Mouse (Mus musculus) layer of hippocampus, adult 8-10 months (tissue): ENCODE results near the gene Sema4c. TPM values are rescaled to one million over a fixed set of nuclear protein-coding genes. Genes with fewer than 3 reads are reported as not detected.
"Not testable (repeated sequence)": the region's sequence is repeated elsewhere in the genome, so short reads cannot be mapped to it uniquely, and the experiment has no call there.

Source experiments
- DNase-seq, 2 experiments: peaks; one replicate each; pipeline ENCODE4 v3.0.0; 2022; ENCODE audit warnings: low spot score in 2 of 2
- total RNA-seq, 4 experiments: library from RNA; stranded (reverse); gene quantifications; 2 replicates each; pipeline ENCODE4 v1.2.4; 2022

Gene Sema4c
- total RNA-seq, 4 experiments from 2014 or later = 13.8 to 18.3 (median 15.1) TPM

DNA sequence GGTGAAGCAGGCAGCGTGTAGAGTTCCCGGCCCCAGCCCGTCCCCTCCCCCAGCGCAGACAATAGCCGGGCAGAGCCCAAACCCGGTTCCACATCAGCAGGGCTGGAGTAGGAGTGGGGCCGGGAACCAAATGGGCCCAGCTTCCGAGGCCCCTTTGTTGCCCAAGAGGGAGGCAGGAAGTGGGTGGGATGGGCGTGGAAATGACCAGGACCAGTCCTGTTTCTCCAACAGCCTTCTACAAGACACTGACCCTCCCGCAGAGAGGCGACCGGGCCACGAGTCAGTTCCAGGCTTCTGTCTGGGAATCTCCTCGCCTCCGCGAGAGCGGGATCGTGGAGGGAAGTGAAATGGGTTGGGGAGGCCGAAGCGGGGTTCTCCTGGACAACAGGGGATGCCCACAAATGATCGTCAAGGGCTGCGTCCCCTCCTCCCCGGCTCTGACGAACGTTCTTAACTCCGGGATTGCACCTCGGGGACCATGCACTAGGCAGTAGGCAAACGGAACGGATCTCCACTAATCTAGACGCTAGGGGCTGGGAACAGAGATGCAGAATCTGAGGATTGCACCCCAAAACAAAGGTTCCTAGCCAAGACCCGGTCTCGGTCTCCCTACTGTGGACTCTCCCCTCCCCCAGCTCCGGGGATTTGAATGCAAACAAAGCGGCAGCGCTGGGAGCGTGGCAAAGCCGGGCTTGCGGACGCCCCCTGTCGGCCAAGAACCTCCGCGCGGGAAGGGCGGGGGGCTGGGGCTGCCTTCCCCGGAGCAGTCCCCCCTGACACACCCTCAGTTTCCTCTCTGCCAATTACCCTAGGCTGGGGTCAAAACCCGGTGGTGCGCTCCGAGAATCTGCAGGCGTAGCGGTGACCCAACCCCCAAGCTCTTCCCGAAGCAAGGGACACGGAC is 1.3 kb downstream of the Sema4c start:
- peak; percentile 80 to 88 for DNase-seq

DNA sequence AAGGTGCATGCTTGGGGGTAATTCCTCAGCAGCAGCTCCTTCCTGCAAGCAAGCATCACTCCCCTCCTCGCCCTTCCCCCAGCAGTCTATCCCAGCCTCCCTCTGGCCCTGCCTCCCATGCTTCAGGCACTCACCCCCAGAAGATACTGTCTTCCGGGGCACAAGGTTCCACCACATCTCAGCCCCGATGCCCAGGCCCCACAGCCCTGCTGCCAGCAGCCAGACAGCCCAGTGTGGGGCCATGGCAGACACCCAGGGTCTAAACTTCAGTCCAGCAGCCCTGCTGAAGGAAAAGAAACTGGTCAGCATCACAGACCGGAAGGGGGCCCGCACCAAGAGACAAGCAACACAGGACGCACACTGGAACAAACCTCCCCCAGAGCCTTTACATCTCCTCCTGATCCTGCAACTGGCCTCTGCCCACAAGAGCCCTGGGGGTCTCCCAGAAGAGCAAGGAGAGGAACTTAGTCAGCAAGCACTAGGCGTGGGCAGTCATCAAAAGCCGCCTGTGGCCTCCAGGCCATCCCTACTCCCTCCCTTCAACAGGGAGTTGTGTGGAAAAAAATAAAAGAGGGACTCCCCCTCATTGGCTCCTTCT is 2.3 kb downstream of the Sema4c start:
- DNase-seq = no peak

DNA sequence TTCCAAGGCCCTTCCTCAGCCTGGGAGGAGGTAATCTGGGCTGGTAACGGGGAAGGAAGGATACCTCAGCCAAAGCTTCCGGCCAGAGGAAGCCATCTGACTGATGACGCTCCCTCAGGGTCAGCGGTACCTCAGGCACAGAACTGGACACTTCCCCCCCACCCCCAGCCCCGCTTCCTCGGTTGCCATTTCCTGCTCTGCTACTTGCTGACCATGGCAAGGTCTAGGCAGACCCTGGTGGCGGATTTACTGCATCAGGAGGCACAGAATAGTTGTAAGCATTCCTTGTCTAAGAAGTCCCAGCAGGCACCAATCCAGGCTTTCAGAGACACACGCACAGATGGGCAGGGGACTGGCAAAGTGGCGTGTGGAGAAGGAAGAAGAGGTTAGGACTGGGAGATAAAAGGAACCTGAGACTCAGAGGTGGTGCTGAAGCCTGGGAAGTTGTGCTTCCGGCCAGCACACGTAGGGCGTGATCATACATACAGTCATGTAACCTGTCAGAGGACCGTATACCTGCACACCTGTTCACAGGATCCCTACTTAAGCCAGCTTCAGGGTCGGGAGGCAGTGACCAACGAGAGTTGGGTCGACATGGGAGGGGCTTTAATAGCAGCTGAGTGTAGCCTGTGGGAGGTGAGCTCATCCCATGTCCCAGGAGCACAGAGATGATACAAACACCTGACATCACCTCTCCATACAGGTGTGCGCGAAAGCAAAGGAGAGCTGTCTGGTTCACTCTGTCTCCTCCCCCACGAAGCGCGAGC is 3.3 kb downstream of the Sema4c start:
- no peak for DNase-seq

DNA sequence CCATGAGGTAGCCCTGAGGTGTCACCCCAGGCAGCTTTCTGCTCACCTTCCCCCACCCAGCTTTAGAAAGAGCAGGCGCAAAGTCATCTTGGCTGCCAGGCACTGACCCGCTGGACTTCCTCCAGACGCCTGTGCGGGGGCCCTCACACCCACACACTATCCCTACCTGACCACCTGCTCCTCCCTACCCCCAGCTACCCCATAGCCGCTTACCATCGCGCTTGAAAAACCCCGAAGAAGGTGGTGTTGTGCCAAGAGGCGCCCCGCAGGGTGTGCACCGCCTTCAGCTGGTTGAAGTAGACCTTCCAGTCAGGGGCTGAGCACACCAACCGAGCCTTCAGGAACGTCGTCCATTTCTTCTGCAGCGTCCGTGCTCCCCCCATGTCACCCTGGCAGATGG is 5.6 kb downstream of the Sema4c start:
- no peak for DNase-seq

DNA sequence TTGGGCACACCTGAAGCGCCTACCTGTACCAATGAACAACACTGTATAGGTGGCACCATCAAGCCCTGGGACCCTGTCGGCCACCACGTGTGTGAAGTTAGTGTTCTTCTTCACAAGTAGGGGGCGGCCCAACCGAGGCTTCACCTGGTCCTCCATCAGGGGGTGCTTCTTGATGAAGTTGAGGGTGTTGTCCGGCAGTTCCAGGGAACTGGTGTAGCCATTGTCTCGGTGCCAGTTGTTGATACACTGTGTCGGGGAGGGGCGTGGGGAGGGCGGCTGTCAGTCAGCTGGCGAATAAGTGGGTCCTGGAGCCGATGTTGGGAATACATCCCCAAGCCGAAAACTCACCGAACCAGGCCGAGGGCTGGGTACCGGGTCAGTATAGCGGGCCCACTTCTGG is 6.2 kb downstream of the Sema4c start:
- no peak for DNase-seq

DNA sequence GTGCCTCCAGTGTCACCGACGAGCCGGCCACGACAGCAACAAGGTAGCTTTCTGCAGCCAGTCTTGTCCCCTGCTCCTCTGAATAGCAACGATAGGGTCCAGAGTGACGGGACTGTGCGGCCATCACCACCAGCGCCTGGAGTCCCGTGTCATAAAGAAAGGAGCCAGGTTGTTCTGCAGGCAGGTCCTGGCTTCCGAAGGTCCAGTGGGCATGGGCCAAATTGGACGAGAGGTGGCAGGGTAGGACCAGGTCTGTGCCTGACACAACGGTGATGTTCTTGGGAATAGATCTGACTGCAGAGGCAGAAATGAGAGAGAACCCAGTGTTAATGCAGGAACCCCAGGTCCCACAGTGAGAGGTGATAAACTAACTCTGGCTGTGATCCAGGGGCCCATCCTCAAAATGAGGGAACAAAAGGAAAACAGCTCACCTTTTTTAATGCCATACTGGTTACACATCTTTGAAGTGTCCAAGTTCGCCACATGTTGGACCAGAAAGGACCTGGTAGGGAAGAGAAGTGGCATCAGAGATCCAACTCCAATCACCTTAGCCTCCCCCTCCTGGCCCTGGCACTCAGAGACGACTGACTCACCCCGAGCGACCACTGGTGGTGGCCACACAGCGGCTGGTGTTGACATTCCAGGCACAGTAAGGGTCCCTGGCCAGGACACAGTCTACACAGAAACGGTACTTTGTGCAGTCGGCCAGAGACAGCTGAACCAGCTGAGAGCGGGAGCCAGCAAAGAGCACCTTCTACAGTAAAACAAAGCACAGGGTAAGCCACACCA is 7.9 kb downstream of the Sema4c start:
- DNase-seq = no peak

DNA sequence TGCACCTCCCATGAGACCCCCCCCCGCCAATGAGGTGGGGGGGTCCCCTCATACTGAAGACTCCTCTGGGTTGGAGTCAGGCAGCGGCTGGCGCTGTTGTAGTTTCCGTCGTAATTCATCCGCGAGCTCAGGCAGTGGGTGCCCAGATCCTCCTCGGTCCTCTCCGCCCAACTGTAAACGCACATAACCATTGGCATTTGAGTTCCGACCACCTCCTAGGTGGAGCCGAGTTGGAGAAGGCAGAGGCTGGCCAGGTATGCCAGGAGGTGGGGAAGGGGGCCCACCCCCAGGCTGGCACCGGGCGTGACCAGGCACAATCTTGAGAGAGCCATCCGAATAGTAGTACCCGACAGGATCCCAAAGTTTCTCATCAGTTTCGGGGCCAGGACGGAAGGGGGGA is 8.7 kb downstream of the Sema4c start:
- no peak for DNase-seq

DNA sequence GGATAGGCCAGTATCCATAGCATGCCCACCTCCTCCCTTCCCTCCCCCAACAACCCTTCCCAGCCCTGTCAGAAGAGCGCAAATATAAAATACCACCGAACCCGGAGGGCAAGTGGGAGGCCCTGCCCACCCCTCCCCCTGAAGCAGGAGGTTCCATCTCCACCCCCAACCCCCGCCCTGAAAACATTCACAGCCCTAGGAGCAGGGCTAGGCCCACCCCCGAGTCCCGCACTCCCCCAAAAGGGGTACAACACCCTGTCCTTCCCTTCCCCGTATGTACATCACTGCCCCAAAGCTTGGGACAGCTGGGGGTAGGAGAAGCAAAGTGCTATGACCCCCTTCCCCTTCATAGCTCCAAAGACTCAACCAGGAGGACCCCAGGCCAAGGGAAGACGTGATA is 9.4 kb downstream of the Sema4c start:
- no peak for DNase-seq

DNA sequence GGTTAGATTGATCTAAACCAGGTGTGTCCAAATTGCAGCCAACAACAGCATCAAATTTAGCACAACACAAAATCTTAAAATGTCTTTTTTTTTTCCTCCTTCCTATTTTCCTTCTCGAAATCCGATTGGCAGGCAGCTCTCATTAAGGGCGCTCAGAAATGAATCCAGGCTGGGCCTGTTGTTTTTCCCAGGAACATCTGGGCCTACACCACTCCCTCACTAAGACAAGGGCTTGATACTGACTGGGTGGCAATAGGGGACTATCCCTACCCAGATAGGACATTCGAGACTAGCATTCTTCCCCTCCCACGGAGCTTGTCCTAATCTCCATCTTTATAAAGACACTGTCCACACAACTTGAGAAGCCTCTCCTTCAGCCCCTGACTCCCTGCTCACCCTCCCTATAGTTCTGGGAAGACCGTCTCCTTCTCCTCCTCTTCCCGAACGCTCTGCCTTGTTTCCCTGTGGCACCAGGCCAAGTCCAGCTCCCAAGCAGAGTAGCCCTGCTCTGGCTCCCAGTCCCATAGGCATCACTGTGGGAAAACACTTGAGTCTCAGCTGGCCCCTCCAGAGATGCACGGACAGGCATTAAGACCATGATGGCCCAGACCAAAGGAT is 10.1 kb downstream of the Sema4c start:
- no peak for DNase-seq

DNA sequence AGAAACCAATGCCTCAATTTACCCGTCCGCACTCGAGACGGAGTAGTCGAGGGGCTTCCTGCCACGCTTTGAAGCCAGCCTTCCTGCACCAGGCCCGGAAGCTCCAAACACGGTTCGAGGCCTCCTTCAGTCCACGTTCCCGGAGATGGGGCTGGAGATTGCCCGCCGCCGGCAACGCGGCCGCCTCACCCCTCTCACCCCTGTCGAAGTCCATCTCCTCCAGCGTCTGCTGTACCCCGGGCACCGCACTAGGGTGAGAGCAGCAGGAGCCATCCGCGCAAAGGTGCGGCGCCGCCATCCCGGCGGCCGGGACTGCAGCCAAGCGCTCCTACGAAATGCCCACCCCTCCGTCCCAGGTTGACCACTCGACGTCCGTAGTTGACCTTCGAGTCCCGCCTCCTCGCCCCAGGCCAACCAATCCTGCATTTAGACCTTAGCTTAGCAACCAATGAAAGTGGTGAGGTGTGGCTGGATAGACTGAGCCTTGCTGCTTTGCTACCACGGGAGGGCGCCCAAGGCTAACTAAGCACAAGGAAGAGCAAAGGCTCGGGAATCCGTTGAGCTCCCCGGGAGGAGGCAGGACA is 11.2 kb downstream of the Sema4c start, which contains the start of gene Ankrd39:
TSS of gene Ankrd39 (minus strand) at position 558 of the 584 bp plus-strand sequence.
- DNase-seq = peak; percentile 98 to 99

DNA sequence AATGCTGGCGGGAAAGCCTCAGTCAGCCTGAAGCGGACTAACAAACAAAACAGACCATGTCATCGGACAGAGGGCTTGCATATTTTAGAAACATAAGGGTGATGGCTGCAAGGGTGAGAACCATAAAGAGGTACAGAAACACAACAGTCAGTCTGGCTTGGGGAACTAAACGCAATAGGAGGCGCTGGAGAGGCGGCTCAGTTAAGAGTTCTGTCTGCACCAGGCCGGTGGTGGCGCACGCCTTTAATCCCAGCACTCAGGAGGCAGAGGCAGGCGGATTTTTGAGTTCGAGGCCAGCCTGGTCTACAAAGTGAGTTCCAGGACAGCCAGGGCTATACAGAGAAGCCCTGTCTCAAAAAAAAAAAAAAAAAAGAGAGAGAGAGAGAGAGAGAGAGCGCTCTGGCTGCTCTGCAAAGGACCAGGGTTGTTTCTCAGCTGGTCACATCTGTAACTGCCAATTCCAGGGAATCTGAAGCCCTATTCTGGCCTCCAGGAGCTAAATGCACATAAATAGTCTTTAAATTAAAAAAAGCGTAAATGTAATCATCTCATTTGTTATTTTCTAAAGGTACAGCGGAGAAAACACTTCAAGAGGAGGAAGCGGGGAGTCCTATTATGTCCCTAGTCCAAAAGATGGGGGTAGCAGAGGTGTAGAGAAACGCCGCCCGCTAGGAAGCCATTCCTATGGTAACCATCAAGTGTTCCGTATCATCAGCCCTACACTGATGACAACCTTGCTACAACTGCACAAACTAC is 12.1 kb downstream of the Sema4c start:
- DNase-seq = no peak

DNA sequence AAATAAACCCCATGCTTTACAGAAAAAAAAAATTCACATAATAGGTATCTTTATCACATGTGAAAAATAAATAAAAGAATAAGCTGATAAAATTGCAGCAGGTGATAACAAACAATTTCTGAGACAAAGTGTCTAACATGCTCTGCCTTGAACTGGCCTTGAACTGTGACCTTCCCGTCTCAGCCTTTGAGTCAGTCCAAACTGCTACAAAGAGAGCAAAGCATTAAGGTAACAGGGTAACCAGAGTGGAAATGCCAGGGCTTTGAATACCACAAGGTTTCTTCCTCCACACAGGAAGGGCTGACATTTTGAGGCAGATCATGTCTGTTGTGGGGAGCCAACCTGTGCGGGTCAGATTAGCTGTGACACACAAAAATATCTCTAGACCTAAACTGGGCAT is 12.8 kb downstream of the Sema4c start:
- DNase-seq = no peak

DNA sequence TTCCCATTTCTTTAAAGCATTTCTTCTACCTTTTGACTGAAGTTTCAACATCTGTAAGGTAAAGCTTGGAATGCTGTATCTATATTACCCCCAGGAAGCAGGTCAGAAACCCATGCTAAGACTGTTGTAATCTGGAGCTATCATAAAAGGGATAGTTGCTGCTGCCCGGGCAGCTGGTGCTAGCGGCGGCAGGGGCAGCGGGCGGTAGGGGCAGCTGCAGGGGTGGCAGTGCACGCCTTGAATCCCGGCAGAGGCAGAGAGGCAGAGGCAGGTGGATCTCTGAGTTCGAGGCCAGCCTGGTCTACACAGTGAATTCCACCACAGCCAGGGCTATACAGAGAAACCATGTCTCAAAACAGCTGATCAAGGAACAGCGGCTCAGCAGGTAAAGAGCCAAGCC is 15.2 kb downstream of the Sema4c start:
- no peak for DNase-seq

DNA sequence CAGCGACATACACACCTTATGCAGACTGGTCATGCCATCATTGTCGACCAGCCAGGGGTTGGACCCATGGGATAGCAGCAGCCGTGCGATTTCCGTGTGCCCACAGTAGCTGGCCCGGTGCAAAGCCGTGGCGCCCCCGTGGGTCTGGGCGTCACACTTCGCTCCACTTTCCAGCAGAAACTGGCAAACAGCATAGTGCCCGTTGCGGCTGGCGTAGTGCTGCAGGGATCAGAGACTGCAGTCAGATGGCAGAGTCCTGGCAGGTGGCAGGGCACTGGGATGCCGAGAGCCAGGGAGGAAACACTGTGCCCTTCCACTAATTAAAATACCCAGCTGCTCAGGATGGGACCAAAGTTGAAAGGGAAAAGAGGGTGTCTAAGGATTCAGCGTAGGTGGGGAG is 16.3 kb downstream of the Sema4c start:
- no peak for DNase-seq

DNA sequence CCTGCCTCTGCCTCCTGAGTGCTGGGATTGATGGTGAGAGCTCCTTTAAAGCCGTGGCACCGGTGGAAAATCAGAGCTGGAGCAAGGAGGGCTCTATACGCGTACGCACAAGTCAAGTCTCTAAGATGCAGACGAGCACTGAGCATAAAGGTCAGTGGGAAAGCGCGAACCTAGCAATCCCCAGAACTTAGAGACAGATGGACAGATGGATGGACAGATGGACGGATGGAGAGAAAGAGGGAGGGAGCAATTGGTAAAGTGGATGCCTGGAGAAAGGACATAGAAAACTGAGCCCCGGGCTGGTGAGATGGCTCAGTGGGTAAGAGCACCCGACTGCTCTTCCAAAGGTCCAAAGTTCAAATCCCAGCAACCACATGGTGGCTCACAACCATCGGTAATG is 17.3 kb downstream of the Sema4c start:
- no peak for DNase-seq

DNA sequence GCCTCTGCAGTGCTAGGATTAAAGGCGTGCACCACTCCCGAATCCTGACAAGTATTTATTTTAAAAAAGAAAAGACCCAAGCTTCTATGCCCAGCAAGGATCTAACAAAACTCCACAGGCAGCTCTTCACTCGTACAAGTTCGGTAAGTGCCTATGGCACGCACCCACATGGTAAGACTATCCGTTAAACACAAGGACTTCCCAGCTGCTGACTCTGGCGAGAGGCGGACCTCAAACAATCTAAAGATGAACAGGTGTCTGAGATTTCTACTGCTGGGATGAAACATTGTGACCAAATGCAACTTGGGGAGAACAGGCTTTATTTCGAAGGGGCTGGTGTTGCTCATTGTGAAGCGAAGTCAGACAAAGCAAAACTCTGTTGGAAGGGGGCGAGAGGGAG is 18.0 kb downstream of the Sema4c start:
- DNase-seq = no peak

DNA sequence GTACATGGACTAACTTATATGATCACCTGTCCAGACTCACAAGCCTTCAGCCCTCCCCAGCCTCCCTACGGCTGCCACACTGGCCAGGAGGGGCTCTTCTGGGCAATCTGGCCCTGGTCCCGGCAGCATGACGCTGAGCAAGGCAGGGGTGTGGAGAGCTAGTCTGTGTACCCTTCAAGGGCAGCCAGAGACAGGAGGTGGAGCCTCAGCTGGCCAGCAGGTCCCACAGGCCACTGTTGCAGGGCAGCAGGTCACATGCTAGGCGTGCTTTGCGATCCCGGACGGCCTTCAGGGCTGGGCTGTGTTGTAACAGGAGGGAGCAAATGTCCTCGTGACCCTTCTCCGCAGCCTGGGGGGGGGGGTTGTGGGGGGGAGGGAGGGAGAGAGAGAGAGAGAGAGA is 19.0 kb downstream of the Sema4c start, which contains the start of gene Gm42417:
TSS of gene Gm42417 (minus strand) at position 244 of the 400 bp plus-strand sequence.
- DNase-seq = no peak

DNA sequence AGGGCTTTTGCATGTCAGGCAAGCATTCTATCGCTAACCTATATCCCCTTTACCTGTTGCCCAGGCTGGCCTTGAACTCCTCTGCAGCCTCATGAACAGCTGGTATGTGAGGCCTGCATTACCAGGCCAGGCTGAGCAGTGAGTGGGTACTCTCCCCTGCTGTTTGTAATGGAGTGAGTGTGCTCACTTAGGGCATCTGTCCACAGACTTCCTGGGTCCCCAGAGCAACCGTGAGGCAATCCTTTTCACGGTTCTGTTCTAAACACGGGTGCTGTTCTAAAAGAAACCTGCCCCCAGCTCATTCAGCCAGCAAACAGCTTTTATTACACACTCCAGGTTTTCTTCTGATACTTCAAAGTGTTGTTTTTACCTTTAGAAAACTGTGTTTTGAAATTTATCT is 19.4 kb downstream of the Sema4c start:
- DNase-seq = no peak

DNA sequence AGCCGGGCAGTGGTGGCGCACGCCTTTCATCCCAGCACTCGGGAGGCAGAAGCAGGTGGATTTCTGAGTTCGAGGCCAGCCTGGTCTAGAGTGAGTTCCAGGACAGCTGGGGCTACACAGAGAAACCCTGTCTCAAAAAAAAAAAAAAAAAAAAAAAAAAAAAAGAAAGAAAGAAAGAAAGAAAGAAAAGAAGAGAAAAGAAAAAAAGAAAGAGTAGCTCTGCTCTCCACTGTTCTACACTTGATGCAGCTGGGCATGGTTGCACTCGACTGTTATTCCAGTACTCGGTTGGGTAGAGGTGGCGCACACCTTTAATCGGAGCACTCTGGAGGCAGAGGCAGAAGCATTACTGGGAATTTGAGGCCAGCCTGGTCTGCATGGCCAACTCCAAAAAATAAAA is 21.4 kb downstream of the Sema4c start, which contains the start of gene Ankrd23:
TSS of gene Ankrd23 (minus strand) at position 101 of the 400 bp plus-strand sequence.
- not testable (repeated sequence) for DNase-seq

DNA sequence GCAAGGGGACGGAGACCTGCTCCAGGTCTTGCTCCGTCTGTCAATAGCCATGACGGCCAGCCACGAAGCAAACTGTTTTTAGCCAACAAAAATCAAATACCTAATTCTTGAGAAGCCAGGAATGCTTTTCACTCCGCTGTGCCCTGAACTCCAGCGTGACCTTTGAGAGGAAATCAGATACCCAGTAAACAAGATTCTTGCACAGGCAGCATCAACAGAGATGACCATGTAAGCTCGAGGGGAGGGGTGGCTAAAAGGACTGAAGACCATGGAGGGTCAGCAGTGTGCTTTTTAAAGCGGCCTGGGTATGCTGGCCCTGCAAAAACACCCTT is 21.8 kb downstream of the Sema4c start:
- no peak for DNase-seq
